27 mouse cellular contexts compared by ENCODE assay signal in the genomic region with DNA sequence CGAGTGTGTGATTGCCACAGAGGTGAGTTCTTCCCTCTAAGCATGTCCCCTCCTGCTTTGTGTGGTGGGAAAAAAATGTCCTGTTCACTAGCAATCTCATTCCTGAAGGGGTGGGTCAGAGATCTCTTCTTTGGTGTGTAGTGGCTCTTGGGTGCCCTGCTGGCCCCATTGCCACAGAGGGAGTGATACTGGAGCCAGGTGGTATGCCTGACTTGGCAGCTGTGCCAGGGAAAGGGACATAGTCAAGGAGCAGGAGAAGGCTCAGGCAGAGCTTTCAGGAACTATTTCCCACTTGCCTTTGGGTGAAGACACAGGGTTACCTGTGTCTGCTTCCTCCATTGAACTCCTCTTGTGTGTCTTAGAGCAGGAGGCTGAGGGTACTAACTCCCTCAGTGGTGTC. TPM values are rescaled to one million over a fixed set of nuclear protein-coding genes. Genes with fewer than 3 reads are reported as not detected.
DNase-seq lines count a peak whose midpoint lies in the region; ATAC-seq and TF ChIP-seq lines count a peak whose summit lies in the region.
"Had no signal": no experiment of that assay in that cellular context is flagged by ENCODE, and none has a peak within 500 bp of the region (broad histone marks: within the 10 kb centered on the region; RNA-seq: fewer than 3 reads in every experiment).

No protein-coding gene starts in this region.

- no peak for TF ChIP-seq CTCF in heart, adult 2 months (IDR thresholded peaks at IDR 0.05)
- no peak for TF ChIP-seq CTCF in heart, postnatal 0 days (IDR thresholded peaks at IDR 0.05; ENCODE audit: low read depth)
- no peak for TF ChIP-seq CTCF in lung, embryonic 14.5 days (IDR thresholded peaks at IDR 0.05; ENCODE audit: low read depth)
- no peak for TF ChIP-seq CTCF in intestine, postnatal 0 days (IDR thresholded peaks at IDR 0.05; ENCODE audit: low read depth)

- no peaks in the 10 kb centered on the region for H3K9me3 ChIP-seq in heart, postnatal 0 days (replicated peaks; ENCODE audit: control insufficient read depth, low read length)
- H3K9me3 ChIP-seq in lung, embryonic 14.5 days (ENCODE audit: low read depth, low read length): no peaks in the 10 kb centered on the region
- no peaks in the 10 kb centered on the region for H3K9me3 ChIP-seq in intestine, postnatal 0 days (ENCODE audit: control insufficient read depth)
- H3K9me3 ChIP-seq: embryonic facial prominence, embryonic 15.5 days; hindbrain, embryonic 15.5 days; megakaryocyte, embryonic 14.5 days; stomach, embryonic 15.5 days had no signal

- peaks cover 16% of the 10 kb centered on the region for H3K36me3 ChIP-seq in heart, adult 2 months (ENCODE audit: control insufficient read depth, insufficient read depth, low read length)
- peaks cover 9% of the 10 kb centered on the region for H3K36me3 ChIP-seq in heart, postnatal 0 days (replicated peaks; ENCODE audit: control insufficient read depth, insufficient read depth, low read length)
- peaks cover 13% of the 10 kb centered on the region for H3K36me3 ChIP-seq in lung, embryonic 14.5 days (ENCODE audit: insufficient read depth)
- H3K36me3 ChIP-seq in intestine, postnatal 0 days (ENCODE audit: control insufficient read depth, insufficient read depth): peaks cover 4% of the 10 kb centered on the region; the same call in 1 of the 2 replicates
- H3K36me3 ChIP-seq: embryonic facial prominence, embryonic 15.5 days; hindbrain, embryonic 15.5 days; stomach, embryonic 15.5 days had no signal

- ATAC-seq in heart, postnatal 0 days (ENCODE audit: insufficient read depth, low read depth): no peak
- no peak for ATAC-seq in lung, embryonic 14.5 days (ENCODE audit: insufficient read depth)
- ATAC-seq in intestine, postnatal 0 days: no peak
- ATAC-seq: forebrain, embryonic 16.5 days; midbrain, embryonic 16.5 days had no signal

- intact Hi-C loops in heart, adult 2 months (cut with DNase I): no loop called here

- WGBS in heart, adult 2 months: 43% methylated on average over 1 of the region's 1 CpGs
- 29% methylated on average over 1 of the region's 1 CpGs for WGBS in heart, postnatal 0 days
- WGBS in lung, embryonic 14.5 days: 50% methylated on average over 1 of the region's 1 CpGs
- WGBS in intestine, postnatal 0 days: 50% methylated on average over 1 of the region's 1 CpGs

- 0 out of 2 replicates have a peak, but pooled peaks cover 2% of the 10 kb centered on the region for H3K79me2 ChIP-seq in heart, adult 2 months (replicated peaks; ENCODE audit: control insufficient read depth, insufficient read depth, low read length)

- TF ChIP-seq POLR2A in heart, adult 2 months (IDR thresholded peaks at IDR 0.05; ENCODE audit: insufficient read depth, low read depth, low read length): no peak

- no peaks in the 10 kb centered on the region for H3K27me3 ChIP-seq in heart, adult 2 months (ENCODE audit: control insufficient read depth, insufficient read depth, low read length)
- peaks cover 16% of the 10 kb centered on the region for H3K27me3 ChIP-seq in heart, postnatal 0 days (ENCODE audit: control insufficient read depth, insufficient read depth, low read length)
- H3K27me3 ChIP-seq in lung, embryonic 14.5 days (ENCODE audit: insufficient read depth, low read length): peaks cover 7% of the 10 kb centered on the region; the same call in 1 of the 2 replicates
- no peaks in the 10 kb centered on the region for H3K27me3 ChIP-seq in intestine, postnatal 0 days (replicated peaks; ENCODE audit: control insufficient read depth, insufficient read depth, low read length)

- no peak for TF ChIP-seq EP300 in heart, adult 2 months (IDR thresholded peaks at IDR 0.05; ENCODE audit: insufficient read depth, low read depth, low read length)
- no peak for TF ChIP-seq EP300 in heart, postnatal 0 days (IDR thresholded peaks at IDR 0.05; ENCODE audit: low read depth)

- H3K4me3 ChIP-seq in heart, adult 2 months: peak overlapping the region; percentile 19
- H3K4me3 ChIP-seq in heart, postnatal 0 days (ENCODE audit: low read depth, low read length): no peak overlapping the region
- no peak overlapping the region for H3K4me3 ChIP-seq in lung, embryonic 14.5 days (ENCODE audit: low read depth, low read length)
- H3K4me3 ChIP-seq in intestine, postnatal 0 days (ENCODE audit: low read depth, low read length): no peak overlapping the region
- H3K4me3 ChIP-seq: embryonic facial prominence, embryonic 15.5 days; hindbrain, embryonic 15.5 days; left cerebral cortex, adult 2 months; megakaryocyte, embryonic 14.5 days; stomach, embryonic 15.5 days had no signal

- peak overlapping the region; percentile 14; the same call in 1 of the 2 replicates for H3K9ac ChIP-seq in heart, adult 2 months (ENCODE audit: low read depth, low read length)
- no peak overlapping the region for H3K9ac ChIP-seq in heart, postnatal 0 days (replicated peaks; ENCODE audit: low read depth, low read length)
- H3K9ac ChIP-seq in lung, embryonic 14.5 days: no peak overlapping the region
- H3K9ac ChIP-seq in intestine, postnatal 0 days (ENCODE audit: low read depth, low read length): no peak overlapping the region
- H3K9ac ChIP-seq: embryonic facial prominence, embryonic 15.5 days; hindbrain, embryonic 15.5 days; stomach, embryonic 15.5 days had no signal

- peaks cover 12% of the 10 kb centered on the region for H3K4me1 ChIP-seq in heart, adult 2 months (ENCODE audit: control insufficient read depth, insufficient read depth, low read length)
- peaks cover 7% of the 10 kb centered on the region; the same call in 1 of the 2 replicates for H3K4me1 ChIP-seq in heart, postnatal 0 days (ENCODE audit: control insufficient read depth, insufficient read depth)
- H3K4me1 ChIP-seq in lung, embryonic 14.5 days (ENCODE audit: insufficient read depth): peaks cover 6% of the 10 kb centered on the region; the same call in 1 of the 2 replicates
- H3K4me1 ChIP-seq in intestine, postnatal 0 days (replicated peaks; ENCODE audit: control insufficient read depth, insufficient read depth, low read length): peaks cover 3% of the 10 kb centered on the region

- peak overlapping the region; percentile 90 for H3K27ac ChIP-seq in heart, adult 2 months
- H3K27ac ChIP-seq in heart, postnatal 0 days (ENCODE audit: low read depth): no peak overlapping the region
- no peak overlapping the region for H3K27ac ChIP-seq in lung, embryonic 14.5 days (ENCODE audit: low read depth)
- no peak overlapping the region for H3K27ac ChIP-seq in intestine, postnatal 0 days (ENCODE audit: low read depth, low read length)
- H3K27ac ChIP-seq: embryonic facial prominence, embryonic 15.5 days; hindbrain, embryonic 15.5 days; left cerebral cortex, adult 2 months; stomach, embryonic 15.5 days had no signal

- H3K4me2 ChIP-seq in heart, postnatal 0 days (ENCODE audit: low read depth, low read length): peak overlapping the region; percentile 40; the same call in 1 of the 2 replicates
- H3K4me2 ChIP-seq in lung, embryonic 14.5 days: peak overlapping the region; percentile 13; the same call in 1 of the 2 replicates
- 0 out of 2 replicates have a peak overlapping the region, but pooled peaks have one; percentile 9 for H3K4me2 ChIP-seq in intestine, postnatal 0 days (replicated peaks; ENCODE audit: low read depth)
- H3K4me2 ChIP-seq: embryonic facial prominence, embryonic 15.5 days; hindbrain, embryonic 15.5 days; stomach, embryonic 15.5 days had no signal

- DNase-seq in heart, adult 2 months: no peak
- DNase-seq in heart, adult 18-20 months: no peak
- no peak for DNase-seq in heart, postnatal 0 days (ENCODE audit: low spot score)
- no peak for DNase-seq in heart, postnatal 4 days
- no peak for DNase-seq in lung, embryonic 14.5 days
- DNase-seq in lung, postnatal 10 days: no peak
- DNase-seq: adrenal gland, postnatal 14 days; cerebellum, adult 11-12 months; cerebellum, postnatal 14 days; kidney, adult 11 months; kidney, postnatal 4 days; layer of hippocampus, adult 9-11 months; left cerebral cortex, postnatal 4 days; liver; lung, adult 18-20 months; right cerebral cortex, postnatal 25 days; thymus, adult 18-20 months; thymus, postnatal 4 days had no signal

RNA-seq across cellular contexts. Expression of a gene that starts 8.6 kb away (rescaled TPM):
- 10 to 100 TPM; 13.7 to 15.8 TPM for total RNA-seq in heart, adult 2 months (2021)
- 22.0 and 35.8 TPM in 2 replicates for polyA plus RNA-seq in heart, adult 2 months (2012; rRNA removed)
- 10 to 100 TPM; 13.3 to 19.6 TPM for total RNA-seq in heart, adult 18-20 months (2021)
- 5.0 and 6.6 TPM in 2 replicates for total RNA-seq in heart, postnatal 0 days (2014; rRNA removed; ENCODE audit: low replicate concordance)
- polyA plus RNA-seq in heart, postnatal 0 days (2015; fragmentation: Nextera tagmentation; extraction: Ambion mirVana): 5.7 and 6.2 TPM in 2 replicates
- 10 to 100 TPM; 19.7 to 20.8 TPM for total RNA-seq in heart, postnatal 4 days (2021)
- polyA plus RNA-seq in lung, embryonic 14.5 days (2014; fragmentation: Nextera tagmentation; extraction: Ambion mirVana): 8.1 and 10.0 TPM in 2 replicates
- polyA plus RNA-seq in intestine, postnatal 0 days (2015; fragmentation: Nextera tagmentation; extraction: Ambion mirVana): 3.7 and 4.1 TPM in 2 replicates
- total RNA-seq: MEL had no signal

RNA-seq across cellular contexts. Expression of a gene that starts 16.9 kb away (rescaled TPM):
- total RNA-seq in heart, adult 2 months (2021): 10 to 100 TPM in 1 of 2 experiments, 1 to 10 TPM in 1; 5.6 to 13.7 TPM
- polyA plus RNA-seq in heart, adult 2 months (2012; rRNA removed): 6.2 and 8.1 TPM in 2 replicates
- 1 to 10 TPM; 4.0 to 7.0 TPM for total RNA-seq in heart, adult 18-20 months (2021)
- 0.11 and 0.27 TPM in 2 replicates for total RNA-seq in heart, postnatal 0 days (2014; rRNA removed; ENCODE audit: low replicate concordance)
- polyA plus RNA-seq in heart, postnatal 0 days (2015; fragmentation: Nextera tagmentation; extraction: Ambion mirVana): 0.30 and 0.52 TPM in 2 replicates
- total RNA-seq in heart, postnatal 4 days (2021): under 1 TPM; 0.43 to 0.81 TPM
- polyA plus RNA-seq in lung, embryonic 14.5 days (2014; fragmentation: Nextera tagmentation; extraction: Ambion mirVana): 0.64 and 0.70 TPM in 2 replicates
- 1.1 and 1.4 TPM in 2 replicates for polyA plus RNA-seq in intestine, postnatal 0 days (2015; fragmentation: Nextera tagmentation; extraction: Ambion mirVana)

RNA-seq across cellular contexts. Expression of a gene that starts 45.6 kb away (rescaled TPM):
- 10 to 100 TPM; 12.2 TPM for total RNA-seq in heart, adult 2 months (2021)
- 10.2 and 12.6 TPM in 2 replicates for polyA plus RNA-seq in heart, adult 2 months (2012; rRNA removed)
- total RNA-seq in heart, adult 18-20 months (2021): 10 to 100 TPM; 13.2 to 13.5 TPM
- total RNA-seq in heart, postnatal 0 days (2014; rRNA removed; ENCODE audit: low replicate concordance): 14.3 and 16.2 TPM in 2 replicates
- polyA plus RNA-seq in heart, postnatal 0 days (2015; fragmentation: Nextera tagmentation; extraction: Ambion mirVana): 8.0 and 8.3 TPM in 2 replicates
- 10 to 100 TPM; 13.9 to 14.0 TPM for total RNA-seq in heart, postnatal 4 days (2021)
- 15.9 and 17.5 TPM in 2 replicates for polyA plus RNA-seq in lung, embryonic 14.5 days (2014; fragmentation: Nextera tagmentation; extraction: Ambion mirVana)
- polyA plus RNA-seq in intestine, postnatal 0 days (2015; fragmentation: Nextera tagmentation; extraction: Ambion mirVana): 21.8 and 24.3 TPM in 2 replicates
